Mouse (Mus musculus) kidney, adult 2 months (tissue): ENCODE results near the gene Gm8909. TPM values are rescaled to one million over a fixed set of nuclear protein-coding genes. Genes with fewer than 3 reads are reported as not detected.
"Not testable (repeated sequence)": the region's sequence is repeated elsewhere in the genome, so short reads cannot be mapped to it uniquely, and the experiment has no call there.

Experiments
- DNase-seq: peaks from one replicate; pipeline ENCODE4 v3.0.0; 2021
- H3K27ac ChIP-seq: fragments of 200-500 bp; 2 replicates; pipeline ENCODE4 v1.5.1; 2012; ENCODE audit warnings: low read depth, low read length, control low read depth, inconsistent platforms; ENCODE audit not compliant: insufficient read depth
- H3K27me3 ChIP-seq: fragments of 200-500 bp; replicated peaks from 2 replicates; pipeline ENCODE4 v1.6.1; 2012; ENCODE audit warnings: mild to moderate bottlenecking, moderate library complexity, low read length, inconsistent platforms; ENCODE audit not compliant: control insufficient read depth, insufficient read depth
- H3K36me3 ChIP-seq: fragments of 200-500 bp; 2 replicates; pipeline ENCODE4 v1.6.1; 2012; ENCODE audit warnings: mild to moderate bottlenecking, moderate library complexity, low read length, inconsistent platforms; ENCODE audit not compliant: control insufficient read depth, insufficient read depth
- H3K4me1 ChIP-seq: fragments of 200-500 bp; 2 replicates; pipeline ENCODE4 v1.6.1; 2011; ENCODE audit warnings: low read length; ENCODE audit not compliant: control insufficient read depth, insufficient read depth
- H3K4me3 ChIP-seq: fragments of 200-500 bp; 2 replicates; pipeline ENCODE4 v1.5.1; 2011; ENCODE audit warnings: mild to moderate bottlenecking, low read depth, low read length, control low read depth; ENCODE audit not compliant: insufficient read depth
- CTCF ChIP-seq: fragments of 200-500 bp; conservative IDR thresholded peaks from 2 replicates; pipeline ENCODE4 v1.5.1; 2011; ENCODE audit warnings: low read depth, mild to moderate bottlenecking, control low read depth, low read length, moderate library complexity, mixed read lengths; ENCODE audit not compliant: insufficient read depth, insufficient read length
- POLR2A ChIP-seq: fragments of 200-500 bp; IDR thresholded peaks from one replicate; pipeline ENCODE4 v1.6.1; 2011; ENCODE audit warnings: low read depth, low read length, control low read depth
- WGBS: fragments of 180-500 bp; shearing (Covaris S2); methylation state at CpG from one replicate; pipeline ENCODE4 v1.1.7; 2018; 5-methylcytosine and 5-hydroxymethylcytosine counted together
- polyA plus RNA-seq: library from polyadenylated mRNA; depleted of rRNA; stranded (reverse); fragments of >200 nt; gene quantifications from 2 replicates; pipeline ENCODE4 v1.2.3, GENCODE M21; 2012; rRNA removed

Gene Gm8909
- polyA plus RNA-seq, 1 experiment = not detected

- Histone ChIP-seq H3K4me3 (no peak overlapping the region), H3K4me1 (0 out of 2 replicates have a peak, but pooled peaks cover 2% of the 10 kb centered on the region), H3K36me3 (no peaks in the 10 kb centered on the region), H3K27ac (no peak overlapping the region), H3K27me3 (no peaks in the 10 kb centered on the region)
- TF ChIP-seq CTCF (peak; percentile 32; the same call in 1 of the 2 replicates), POLR2A (no peak)
- no peak for DNase-seq
- whole genome bisulfite sequencing = 81% methylated on average over 5 of the region's 5 CpGs
These were observed 36.6 kb downstream of the Gm8909 start for GRCm38 (mm10) chr17:36131516-36132265.

DNA sequence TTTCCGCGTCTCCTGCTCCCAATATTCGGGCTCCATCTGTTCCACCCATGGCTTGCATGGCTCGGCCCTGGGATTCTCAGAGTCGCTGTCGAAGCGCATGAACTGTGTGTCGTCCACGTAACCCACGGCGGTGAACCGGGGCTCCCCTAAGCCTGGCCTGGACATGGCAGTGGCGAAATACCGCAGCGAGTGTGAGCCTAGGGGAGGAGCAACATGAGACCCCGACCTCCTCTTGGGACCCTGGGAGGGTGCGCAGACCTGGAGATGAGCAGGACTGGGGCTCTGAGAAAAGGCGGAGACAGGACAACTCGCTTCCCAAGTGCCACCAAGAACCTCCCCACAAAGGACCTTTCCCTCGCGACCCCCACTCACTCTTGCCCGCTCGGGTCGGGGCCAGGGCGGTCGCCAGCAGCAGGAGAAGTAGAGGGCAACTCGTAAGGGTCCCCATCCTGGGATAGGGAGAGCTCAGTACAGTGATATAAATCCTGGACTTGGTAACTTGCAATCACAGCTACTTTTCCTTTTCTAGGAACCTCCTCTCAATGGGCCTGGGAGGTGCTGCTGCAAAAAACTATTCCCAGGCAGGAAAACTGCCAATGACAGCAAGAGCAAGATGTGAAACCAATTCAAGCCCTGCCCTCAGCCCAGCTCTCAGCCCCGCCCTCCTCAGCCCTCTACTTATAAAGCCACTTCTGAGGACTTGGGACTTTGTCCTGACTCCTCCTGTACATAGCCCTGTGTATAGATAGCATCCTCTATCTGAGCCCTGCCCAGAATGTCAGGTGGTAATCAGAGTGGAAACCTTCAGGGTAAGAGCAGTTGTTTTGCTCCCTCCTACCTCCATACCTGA lies 39.1 kb downstream of the Gm8909 start, which contains the start of gene Gm7030:
Gm7030 (minus strand) TSS at position 458 of the 850 bp plus-strand sequence.
- H3K27ac ChIP-seq, H3K4me1 ChIP-seq, H3K36me3 ChIP-seq, H3K27me3 ChIP-seq: not testable (repeated sequence)
- 0 out of 2 replicates have a peak within 1 kb of the TSS, but pooled peaks have one; percentile 18 for H3K4me3 ChIP-seq
- DNase-seq = peak; percentile 71
- 34% methylated on average over 28 of the region's 28 CpGs for WGBS

GRCm38 (mm10) chr17:36128525-36128924 lies 39.8 kb downstream of the Gm8909 start:
- H3K4me3 ChIP-seq, H3K27ac ChIP-seq, H3K36me3 ChIP-seq, H3K4me1 ChIP-seq, H3K27me3 ChIP-seq, DNase-seq: not testable (repeated sequence)
- WGBS = 72% methylated on average over 12 of the region's 13 CpGs

GRCm38 (mm10) chr17:36124111-36124510 lies 44.2 kb downstream of the Gm8909 start:
- H3K4me3 ChIP-seq, H3K36me3 ChIP-seq, H3K27me3 ChIP-seq, H3K4me1 ChIP-seq, DNase-seq, H3K27ac ChIP-seq: not testable (repeated sequence)
- 65% methylated on average over 3 of the region's 3 CpGs for WGBS

- H3K36me3 ChIP-seq, H3K27me3 ChIP-seq, H3K4me1 ChIP-seq: not testable (repeated sequence)
- Histone ChIP-seq H3K27ac (0 out of 2 replicates have a peak within 1 kb of the TSS, but pooled peaks have one; percentile 2), H3K4me3 (peak within 1 kb of the TSS; percentile 33)
- peak; percentile 88 for DNase-seq
- WGBS = 11% methylated on average over 8 of the region's 8 CpGs
These were observed 46.9 kb downstream of the Gm8909 start, which contains the start of gene Gm19684 for GRCm38 (mm10) chr17:36121352-36122020. Gm19684 (plus strand) TSS chr17:36121678.

GRCm38 (mm10) chr17:36120839-36121238 lies 47.5 kb downstream of the Gm8909 start:
- peak overlapping the region; percentile 33 for H3K4me3 ChIP-seq
- not testable (repeated sequence) for DNase-seq, H3K27ac ChIP-seq, H3K4me1 ChIP-seq, H3K27me3 ChIP-seq, H3K36me3 ChIP-seq
- 19% methylated on average over 18 of the region's 18 CpGs for WGBS

- H3K4me1 ChIP-seq, H3K4me3 ChIP-seq, H3K36me3 ChIP-seq, H3K27me3 ChIP-seq, H3K27ac ChIP-seq: not testable (repeated sequence)
- DNase-seq = peak; percentile 33
- WGBS = 20% methylated on average over 3 of the region's 3 CpGs
These were observed 51.8 kb downstream of the Gm8909 start for GRCm38 (mm10) chr17:36116545-36116944.

Other genes starting within 250 kb of the Gm8909 start
- 59.4 and 63.6 TPM in 2 replicates for gene Abcf1, start 198.8 kb downstream of the Gm8909 start, polyA plus RNA-seq
- 20.5 and 23.8 TPM in 2 replicates for gene Gnl1, start 188.7 kb downstream of the Gm8909 start, polyA plus RNA-seq
- gene Prr3, start 188.3 kb downstream of the Gm8909 start, polyA plus RNA-seq = 18.5 and 19.0 TPM in 2 replicates
- gene H2-T24, start 148.0 kb downstream of the Gm8909 start, polyA plus RNA-seq = 3.5 and 5.4 TPM in 2 replicates
- gene H2-T23, start 135.7 kb downstream of the Gm8909 start, polyA plus RNA-seq = 174 and 175 TPM in 2 replicates
- gene H2-T22, start 125.8 kb downstream of the Gm8909 start, polyA plus RNA-seq = 70.6 and 73.2 TPM in 2 replicates
- not detected in 2 replicates for gene Gm6034, start 125.6 kb downstream of the Gm8909 start, polyA plus RNA-seq
- 13.9 and 14.8 TPM in 2 replicates for gene Gm11127, start 110.2 kb downstream of the Gm8909 start, polyA plus RNA-seq
- 0.15 and 0.36 TPM in 2 replicates for gene Gm19684, start 46.9 kb downstream of the Gm8909 start, polyA plus RNA-seq
- 0.19 TPM in 1 of 2 replicates, not detected in the other for gene Gm7030, start 39.1 kb downstream of the Gm8909 start, polyA plus RNA-seq
- not detected in 2 replicates for gene H2-T3, start 21.8 kb upstream of the Gm8909 start, polyA plus RNA-seq
- gene Rpp21, start 89.5 kb upstream of the Gm8909 start, polyA plus RNA-seq = 101 and 122 TPM in 2 replicates
- 11.1 and 11.4 TPM in 2 replicates for gene Trim39, start 103.7 kb upstream of the Gm8909 start, polyA plus RNA-seq
- not detected in 2 replicates for gene H2-M10.2, start 118.0 kb upstream of the Gm8909 start, polyA plus RNA-seq
- gene H2-M10.1, start 157.6 kb upstream of the Gm8909 start, polyA plus RNA-seq = not detected in 2 replicates
- gene H2-M10.3, start 199.9 kb upstream of the Gm8909 start, polyA plus RNA-seq = not detected in 2 replicates